Comparison of ENCODE assay signal across 32 mouse cellular contexts in the genomic region with DNA sequence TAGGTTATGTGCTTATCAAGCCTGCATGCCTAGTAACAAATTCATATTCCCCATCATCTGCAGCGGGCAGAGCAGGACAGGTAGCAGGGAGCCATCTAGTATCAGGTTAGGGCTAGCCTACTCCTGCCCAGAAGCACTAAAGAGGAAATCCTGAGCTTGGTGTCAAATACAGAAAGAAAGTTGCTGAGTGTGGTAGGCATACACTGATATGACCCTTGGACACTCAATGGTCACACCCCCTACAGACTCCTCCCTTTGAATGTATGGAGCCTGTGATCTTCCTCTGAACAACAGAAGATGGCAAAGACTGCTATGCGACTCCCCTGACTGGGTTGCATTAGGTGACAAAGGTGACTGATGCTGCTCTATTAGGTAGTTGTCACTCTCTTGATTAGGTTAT.
A peak's percentile ranks its signal among the peaks of the same experiment; 100 is the strongest.
DNase-seq lines count a peak whose midpoint lies in the region; ATAC-seq lines count a peak whose summit lies in the region.
"Had no signal": no experiment of that assay in that cellular context is flagged by ENCODE, and none has a peak within 500 bp of the region (broad histone marks: within the 10 kb centered on the region; RNA-seq: fewer than 3 reads in every experiment).

No protein-coding gene starts in this region.

- ATAC-seq in lung, embryonic 16.5 days (ENCODE audit: low read depth) = no peak
- peak; percentile 15; the same call in 1 of the 2 replicates for ATAC-seq in stomach, embryonic 14.5 days (ENCODE audit: insufficient number of reproducible peaks, insufficient read depth, low FRiP score, low read depth)
- no peak for ATAC-seq in midbrain, embryonic 15.5 days (replicated peaks)
- ATAC-seq: forebrain, embryonic 13.5 days; hindbrain, postnatal 0 days; Patski had no signal

- no peaks in the 10 kb centered on the region for H3K9me3 ChIP-seq in lung, embryonic 16.5 days (ENCODE audit: control insufficient read depth, low read length)
- no peaks in the 10 kb centered on the region for H3K9me3 ChIP-seq in stomach, embryonic 14.5 days (ENCODE audit: control insufficient read depth, low read depth, low read length)
- H3K9me3 ChIP-seq in midbrain, embryonic 15.5 days = no peaks in the 10 kb centered on the region
- H3K9me3 ChIP-seq: embryonic facial prominence, embryonic 10.5 days; embryonic facial prominence, embryonic 13.5 days; forebrain, embryonic 13.5 days; heart, embryonic 10.5 days; heart, embryonic 13.5 days had no signal

- H3K27ac ChIP-seq in lung, embryonic 16.5 days (ENCODE audit: low read length) = peak overlapping the region; percentile 58
- H3K27ac ChIP-seq in stomach, embryonic 14.5 days (ENCODE audit: low read length) = no peak overlapping the region
- no peak overlapping the region for H3K27ac ChIP-seq in midbrain, embryonic 15.5 days
- H3K27ac ChIP-seq: forebrain, embryonic 13.5 days; gastrocnemius, adult 2 months; heart, embryonic 10.5 days; heart, embryonic 13.5 days; hindbrain, embryonic 14.5 days; hindbrain, postnatal 0 days had no signal

- no peaks in the 10 kb centered on the region for H3K27me3 ChIP-seq in lung, embryonic 16.5 days (ENCODE audit: control insufficient read depth, insufficient read depth, low read depth, low read length)
- H3K27me3 ChIP-seq in stomach, embryonic 14.5 days (ENCODE audit: control insufficient read depth, insufficient read depth, low read length) = no peaks in the 10 kb centered on the region
- H3K27me3 ChIP-seq in midbrain, embryonic 15.5 days (replicated peaks) = no peaks in the 10 kb centered on the region
- H3K27me3 ChIP-seq: CH12.LX; embryonic facial prominence, embryonic 13.5 days; forebrain, embryonic 13.5 days; heart, embryonic 13.5 days; Patski had no signal

- H3K4me2 ChIP-seq in lung, embryonic 16.5 days (ENCODE audit: low read depth, low read length) = no peak overlapping the region
- no peak overlapping the region for H3K4me2 ChIP-seq in stomach, embryonic 14.5 days (replicated peaks; ENCODE audit: low read depth, low read length)
- H3K4me2 ChIP-seq in midbrain, embryonic 15.5 days = no peak overlapping the region
- H3K4me2 ChIP-seq: embryonic facial prominence, embryonic 13.5 days; forebrain, embryonic 13.5 days; heart, embryonic 13.5 days; hindbrain, embryonic 14.5 days had no signal

- H3K36me3 ChIP-seq in lung, embryonic 16.5 days (ENCODE audit: control insufficient read depth, insufficient read depth, low read length) = no peaks in the 10 kb centered on the region
- H3K36me3 ChIP-seq in stomach, embryonic 14.5 days (ENCODE audit: control insufficient read depth, insufficient read depth, low read length) = no peaks in the 10 kb centered on the region
- H3K36me3 ChIP-seq in midbrain, embryonic 15.5 days (replicated peaks) = no peaks in the 10 kb centered on the region
- H3K36me3 ChIP-seq: embryonic facial prominence, embryonic 10.5 days; embryonic facial prominence, embryonic 13.5 days; G1E; heart, embryonic 10.5 days; heart, embryonic 13.5 days had no signal

- H3K4me1 ChIP-seq in lung, embryonic 16.5 days (replicated peaks; ENCODE audit: control insufficient read depth, insufficient read depth, low read length) = peaks cover 29% of the 10 kb centered on the region
- peaks cover 4% of the 10 kb centered on the region; the same call in 1 of the 2 replicates for H3K4me1 ChIP-seq in stomach, embryonic 14.5 days (ENCODE audit: control insufficient read depth, insufficient read depth, low read length)
- peaks cover 10% of the 10 kb centered on the region; the same call in 1 of the 2 replicates for H3K4me1 ChIP-seq in midbrain, embryonic 15.5 days

- no peak overlapping the region for H3K9ac ChIP-seq in lung, embryonic 16.5 days (ENCODE audit: low read length)
- no peak overlapping the region for H3K9ac ChIP-seq in stomach, embryonic 14.5 days (replicated peaks; ENCODE audit: low read depth, low read length)
- H3K9ac ChIP-seq in midbrain, embryonic 15.5 days = no peak overlapping the region
- H3K9ac ChIP-seq: embryonic facial prominence, embryonic 13.5 days; forebrain, embryonic 13.5 days; forebrain, postnatal 0 days; heart, embryonic 13.5 days; hindbrain, embryonic 14.5 days had no signal

- DNase-seq in heart, adult 11 months = peak; percentile 66
- no peak for DNase-seq in heart, adult 9 months (ENCODE audit: low spot score in 2 of 2)
- no peak for DNase-seq in lung, postnatal 10 days
- no peak for DNase-seq in urinary bladder, postnatal 14 days (ENCODE audit: low spot score)
- DNase-seq: adrenal gland, adult 2 months; adrenal gland, postnatal 14 days; B cell, adult 2 months; cerebellum, adult 11 months; cerebellum, adult 2 months; cerebellum, adult 9-11 months; cerebellum, postnatal 36 days; embryo, embryonic 11 days; forebrain, postnatal 0 days; gastrocnemius, adult 2 months; gastrocnemius, postnatal 14 days; heart, adult 18-20 months; heart, postnatal 14 days; heart, postnatal 4 days had no signal

- no peak overlapping the region for H3K4me3 ChIP-seq in lung, embryonic 16.5 days (ENCODE audit: low read length)
- H3K4me3 ChIP-seq in stomach, embryonic 14.5 days (ENCODE audit: low read depth, low read length) = no peak overlapping the region
- H3K4me3 ChIP-seq in midbrain, embryonic 15.5 days = no peak overlapping the region
- H3K4me3 ChIP-seq: embryonic facial prominence, embryonic 10.5 days; embryonic facial prominence, embryonic 13.5 days; erythroblast, embryonic 14.5 days; forebrain, embryonic 13.5 days; gastrocnemius, adult 2 months; heart, embryonic 10.5 days; heart, embryonic 13.5 days had no signal

- 71% methylated on average over 2 of the region's 2 CpGs for WGBS in lung, embryonic 16.5 days
- 78% methylated on average over 2 of the region's 2 CpGs for WGBS in stomach, embryonic 14.5 days
- WGBS in midbrain, embryonic 15.5 days = 90% methylated on average over 2 of the region's 2 CpGs
